Mouse (Mus musculus) natural killer cell, adult 2 months (primary cell): ENCODE data around the gene Nepro.

Experiments used
- DNase-seq, 2 experiments: peaks; one replicate each; pipeline ENCODE4 v3.0.0; 2022; ENCODE audit warnings: low spot score in 2 of 2

Gene Nepro

GRCm38 (mm10) chr16:44724083-44724787 lies at the start of gene Nepro:
Nepro (plus strand) TSS chr16:44724301.
- DNase-seq = peak; percentile 84 to 87

GRCm38 (mm10) chr16:44676357-44676756 lies 47.7 kb upstream of the Nepro start:
- no peak for DNase-seq

GRCm38 (mm10) chr16:44679082-44679481 lies 45.0 kb upstream of the Nepro start:
- no peak for DNase-seq

GRCm38 (mm10) chr16:44679503-44679971 lies 44.6 kb upstream of the Nepro start:
- DNase-seq = no peak

GRCm38 (mm10) chr16:44680756-44681498 lies 43.2 kb upstream of the Nepro start:
- DNase-seq = no peak

GRCm38 (mm10) chr16:44684646-44685045 lies 39.5 kb upstream of the Nepro start:
- no peak for DNase-seq

- DNase-seq = no peak
Measured at GRCm38 (mm10) chr16:44685401-44685800, 38.7 kb upstream of the Nepro start.

- DNase-seq = no peak
Measured at GRCm38 (mm10) chr16:44686991-44687718, 36.9 kb upstream of the Nepro start.

GRCm38 (mm10) chr16:44687719-44688420 lies 36.2 kb upstream of the Nepro start:
- DNase-seq = no peak

GRCm38 (mm10) chr16:44688507-44688906 lies 35.6 kb upstream of the Nepro start:
- no peak for DNase-seq

GRCm38 (mm10) chr16:44690501-44690900 lies 33.6 kb upstream of the Nepro start:
- no peak for DNase-seq

GRCm38 (mm10) chr16:44691066-44691465 lies 33.0 kb upstream of the Nepro start:
- no peak for DNase-seq

GRCm38 (mm10) chr16:44691561-44692141 lies 32.5 kb upstream of the Nepro start:
- peak; percentile 17 to 18 for DNase-seq

- DNase-seq = no peak
Measured at GRCm38 (mm10) chr16:44692541-44692940, 31.6 kb upstream of the Nepro start.

- no peak for DNase-seq
Measured at GRCm38 (mm10) chr16:44693695-44694094, 30.4 kb upstream of the Nepro start.

- no peak for DNase-seq
Measured at GRCm38 (mm10) chr16:44695214-44695858, 28.8 kb upstream of the Nepro start.

- no peak for DNase-seq
Measured at GRCm38 (mm10) chr16:44695859-44696620, 28.1 kb upstream of the Nepro start.

- no peak for DNase-seq
Measured at GRCm38 (mm10) chr16:44697473-44698205, 26.5 kb upstream of the Nepro start.

GRCm38 (mm10) chr16:44701155-44701554 lies 22.9 kb upstream of the Nepro start:
- DNase-seq = no peak
